Mouse (Mus musculus): ENCODE measurements around the gene S100a1.

S100a1 gene

DNA sequence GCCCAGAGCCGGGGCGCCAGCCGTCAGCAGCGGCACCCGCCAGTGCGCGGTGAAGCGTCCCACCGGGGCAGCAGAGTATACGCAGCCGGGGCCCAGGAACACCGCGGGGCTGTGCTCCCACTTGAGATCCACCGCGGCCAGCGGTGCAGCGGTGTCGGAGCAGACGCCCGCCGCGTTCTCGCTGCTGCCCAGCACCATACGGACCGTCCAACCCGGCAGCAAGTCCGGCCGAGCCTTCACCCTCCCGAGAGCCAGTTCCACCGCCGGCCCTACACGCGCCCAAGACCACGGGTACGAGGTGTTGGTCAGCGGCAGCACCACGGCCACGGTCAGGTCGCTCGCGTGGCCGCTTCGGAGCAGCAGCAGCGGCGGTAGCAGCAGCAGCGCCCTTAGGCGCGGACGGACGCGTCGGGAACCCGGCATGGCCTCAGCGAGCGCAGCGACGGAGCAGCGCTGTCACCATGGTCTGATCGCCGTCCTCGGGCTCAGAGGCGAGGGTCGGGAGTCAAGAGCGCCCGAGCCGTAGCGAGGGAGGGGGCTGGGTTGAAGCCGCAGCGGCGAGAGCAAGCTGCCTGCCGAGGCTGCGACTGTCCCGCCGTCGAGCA, 49.0 kb downstream of the S100a1 start:
- no peak for DNase-seq (ENCODE audit: low read depth)

DNA sequence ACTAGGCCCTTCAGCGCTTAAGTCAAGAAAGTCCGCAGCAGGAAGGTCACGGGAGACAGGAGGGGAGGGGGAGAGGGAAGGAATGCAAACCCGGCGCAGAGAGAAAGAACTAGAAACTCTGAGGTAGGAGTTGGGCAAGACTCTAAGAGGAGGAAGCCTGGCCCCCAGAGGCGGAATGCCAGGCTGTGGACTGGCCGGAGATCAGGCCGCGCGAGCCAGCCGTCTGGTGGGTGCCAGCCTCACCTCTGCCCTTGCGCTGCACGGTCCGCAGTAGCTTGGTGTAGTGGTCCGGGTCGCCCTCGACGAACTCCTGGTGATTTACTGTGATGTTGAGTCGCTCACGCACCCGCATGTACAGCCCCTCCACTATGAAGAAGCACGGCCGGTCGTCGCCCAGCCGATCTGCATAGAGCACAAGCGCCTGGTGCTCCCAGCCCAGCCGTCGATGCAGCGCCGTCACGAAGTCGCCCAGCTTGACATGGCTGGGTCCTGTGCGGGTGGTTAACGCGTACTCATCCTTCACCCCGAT, 49.6 kb downstream of the S100a1 start:
- DNase-seq (ENCODE audit: low read depth), result no peak

DNA sequence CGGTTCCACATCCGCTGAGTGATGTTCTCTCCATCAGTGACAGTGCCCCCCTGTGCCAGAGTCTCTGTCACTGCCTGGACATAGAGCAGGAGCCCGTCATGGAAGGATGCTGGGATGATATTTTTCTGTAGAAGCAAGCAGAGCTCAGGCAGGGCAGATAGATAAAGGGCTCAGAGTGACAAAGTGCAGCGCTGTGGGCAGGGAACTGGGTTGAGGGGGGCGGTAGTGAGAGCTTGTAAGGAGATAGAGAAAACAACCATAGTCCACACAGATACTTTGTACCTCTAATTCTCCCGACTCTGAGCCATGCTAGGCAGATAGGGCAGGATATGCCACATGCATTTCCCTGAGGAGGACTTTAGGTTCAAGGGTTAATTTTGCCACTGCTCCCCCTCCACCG, 51.6 kb downstream of the S100a1 start:
- DNase-seq (ENCODE audit: low read depth), result no peak

DNA sequence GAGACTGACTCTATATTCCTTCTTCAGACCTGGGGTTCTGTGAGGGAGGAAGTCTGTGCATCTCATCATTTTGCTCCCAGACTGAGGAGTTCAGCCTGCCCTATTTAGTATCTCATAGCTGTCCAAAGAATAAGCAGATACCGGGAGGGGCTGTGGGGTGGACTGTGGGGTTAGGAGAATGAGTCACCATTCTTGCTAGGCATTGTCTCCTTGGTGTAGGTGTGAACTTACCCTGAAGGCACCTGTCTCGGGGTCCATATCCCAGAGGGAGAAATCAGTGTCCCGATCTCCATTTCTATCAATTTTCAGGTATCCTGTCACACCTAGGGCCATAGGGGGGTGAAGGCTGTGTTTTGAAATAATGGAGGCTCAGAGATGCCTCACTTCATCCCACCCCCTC, 52.3 kb downstream of the S100a1 start:
- no peak for DNase-seq (ENCODE audit: low read depth)

Measured in NIH3T3 (cell line).